Mouse (Mus musculus): ENCODE data around the gene Abi2.
A peak's percentile ranks its signal among the peaks of the same experiment; 100 is the strongest.
"Not testable (repeated sequence)": the region's sequence is repeated elsewhere in the genome, so short reads cannot be mapped to it uniquely, and the experiment has no call there.

Abi2 gene

GRCm38 (mm10) chr1:60409168-60409828 is at the start of gene Abi2:
Gene Abi2, plus strand, starts transcription at chr1:60409619.
- DNase-seq (ENCODE audit: low spot score), result peak; percentile 90

GRCm38 (mm10) chr1:60361626-60362025 is 47.8 kb upstream of the Abi2 start:
- DNase-seq (ENCODE audit: low spot score), result no peak

- no peak for DNase-seq (ENCODE audit: low spot score)
These were observed 32.9 kb upstream of the Abi2 start for GRCm38 (mm10) chr1:60376556-60376955.

- no peak for DNase-seq (ENCODE audit: low spot score)
These were observed 27.5 kb upstream of the Abi2 start for GRCm38 (mm10) chr1:60381910-60382309.

- no peak for DNase-seq (ENCODE audit: low spot score)
These were observed 4.6 kb upstream of the Abi2 start for GRCm38 (mm10) chr1:60404848-60405247.

- no peak for DNase-seq (ENCODE audit: low spot score)
These were observed 785 bp upstream of the Abi2 start for GRCm38 (mm10) chr1:60408501-60409167.

DNA sequence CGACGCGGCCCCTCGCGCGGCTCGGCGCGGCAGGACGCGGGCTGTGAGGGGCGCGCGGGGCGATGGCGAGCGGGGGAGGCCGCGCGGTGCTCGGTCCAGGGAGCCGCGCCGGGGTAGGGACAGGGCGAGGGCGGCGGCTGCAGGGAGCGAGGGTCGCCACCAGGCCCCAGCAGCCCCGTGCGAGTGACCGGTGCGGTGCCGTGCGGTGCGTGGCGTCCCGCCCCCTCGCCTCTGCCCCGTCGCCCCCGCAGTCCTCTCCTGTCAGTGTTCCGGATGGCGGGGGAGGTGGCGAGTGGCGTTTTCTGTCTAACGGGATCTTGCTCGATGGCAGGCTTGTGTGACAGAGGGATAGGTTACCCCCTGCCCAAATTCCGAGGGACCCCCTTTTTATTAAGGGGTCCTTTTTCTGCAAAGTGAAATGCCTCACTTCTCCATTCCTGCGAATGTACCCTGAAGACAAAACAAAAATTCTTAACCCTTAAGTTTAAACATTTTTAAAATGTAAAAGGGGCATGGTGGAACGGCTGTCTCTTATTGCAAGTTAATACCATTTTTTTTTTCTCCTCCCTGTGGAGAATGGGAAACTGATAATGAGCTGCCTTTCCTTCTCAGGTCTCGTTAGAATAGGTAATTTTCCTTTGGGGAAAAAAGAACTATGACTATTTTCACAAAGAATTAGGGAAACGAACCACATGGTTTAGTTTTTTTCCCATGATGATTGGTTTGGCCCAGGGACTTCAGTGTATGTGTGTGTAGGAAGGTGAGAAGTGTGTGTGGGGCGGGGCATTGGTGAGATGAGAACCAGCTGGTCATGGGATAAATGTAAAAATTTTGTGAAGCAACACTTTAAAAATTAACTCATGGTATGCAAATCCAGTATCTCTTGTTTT is 754 bp downstream of the Abi2 start:
- DNase-seq (ENCODE audit: low spot score), result peak; percentile 19

DNA sequence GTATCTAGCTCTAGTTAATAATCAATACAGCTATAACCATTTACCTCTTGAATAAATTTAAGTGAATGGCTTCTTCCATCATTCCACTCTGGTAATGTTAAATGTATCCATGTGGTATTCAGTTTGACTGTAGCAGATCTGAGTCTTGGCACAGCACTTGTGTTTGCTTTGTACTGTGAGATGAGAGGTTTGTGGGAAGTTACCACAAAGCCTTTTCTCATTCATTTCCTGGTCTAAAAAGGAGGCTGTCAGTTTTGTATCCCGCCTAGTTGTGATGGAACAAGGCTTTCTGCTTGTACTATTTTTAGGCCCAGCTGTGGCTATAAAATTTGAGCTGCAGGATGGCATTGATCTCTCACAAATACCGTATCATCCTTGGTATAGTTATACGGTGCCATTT is 7.3 kb downstream of the Abi2 start:
- DNase-seq (ENCODE audit: low spot score), result no peak

DNA sequence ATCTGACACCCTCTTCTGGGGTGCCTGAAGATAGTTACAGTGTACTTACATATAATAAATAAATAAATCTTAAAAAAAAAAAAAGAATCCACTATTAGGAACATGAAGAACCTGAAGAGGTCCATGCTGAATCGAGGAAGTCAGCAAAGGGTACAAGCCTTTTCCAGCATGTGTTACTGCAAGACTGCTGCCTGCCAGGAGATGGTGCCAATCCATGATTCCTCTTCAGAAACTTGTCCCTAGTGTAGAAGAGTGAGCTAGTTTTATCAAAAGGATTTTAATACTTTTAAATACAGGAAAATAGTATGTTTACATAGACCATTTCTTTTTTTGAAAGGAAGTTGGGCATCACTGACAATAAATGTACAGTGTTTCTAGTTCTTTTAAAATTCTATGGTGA is 14.5 kb downstream of the Abi2 start:
- DNase-seq (ENCODE audit: low spot score), result no peak

DNA sequence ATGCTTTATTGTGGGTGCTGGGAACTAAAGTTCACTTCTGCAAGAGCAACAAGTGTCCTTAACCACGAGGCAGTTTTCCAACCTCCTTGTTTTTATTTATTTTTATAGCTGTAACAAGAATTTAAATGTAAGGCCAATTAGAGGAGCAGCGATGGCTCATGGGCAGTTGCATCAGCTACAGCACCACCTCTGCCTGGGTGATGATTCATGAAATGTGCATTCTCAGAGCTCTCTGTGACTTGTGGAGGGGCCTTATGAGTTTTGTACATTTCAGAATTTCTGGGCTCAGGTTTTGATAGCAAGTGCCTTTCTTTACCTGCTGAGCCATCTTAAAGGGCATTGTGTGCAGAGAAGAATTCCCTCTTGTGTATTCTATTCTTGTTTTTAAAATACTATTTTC is 18.9 kb downstream of the Abi2 start:
- DNase-seq (ENCODE audit: low spot score), result no peak

DNA sequence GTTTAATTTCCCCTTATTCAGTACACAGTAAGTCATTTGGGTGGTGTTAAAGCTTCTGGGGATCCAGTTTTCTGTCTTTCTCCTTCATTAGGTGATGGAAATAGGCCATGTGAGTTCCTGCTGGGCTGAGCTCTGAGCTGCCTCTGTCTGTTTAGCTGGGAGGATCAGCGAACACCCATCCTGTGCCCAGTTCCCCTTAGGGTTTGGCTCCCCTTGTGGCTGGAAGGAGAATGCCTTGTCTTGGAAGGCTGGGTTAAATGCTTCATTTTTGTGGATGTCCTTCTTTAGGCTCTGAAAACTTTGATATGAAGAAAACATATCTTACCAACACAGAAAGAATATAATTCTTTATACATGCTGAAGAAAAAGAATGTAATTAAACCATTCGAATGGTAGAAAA is 19.5 kb downstream of the Abi2 start:
- no peak for DNase-seq (ENCODE audit: low spot score)

DNA sequence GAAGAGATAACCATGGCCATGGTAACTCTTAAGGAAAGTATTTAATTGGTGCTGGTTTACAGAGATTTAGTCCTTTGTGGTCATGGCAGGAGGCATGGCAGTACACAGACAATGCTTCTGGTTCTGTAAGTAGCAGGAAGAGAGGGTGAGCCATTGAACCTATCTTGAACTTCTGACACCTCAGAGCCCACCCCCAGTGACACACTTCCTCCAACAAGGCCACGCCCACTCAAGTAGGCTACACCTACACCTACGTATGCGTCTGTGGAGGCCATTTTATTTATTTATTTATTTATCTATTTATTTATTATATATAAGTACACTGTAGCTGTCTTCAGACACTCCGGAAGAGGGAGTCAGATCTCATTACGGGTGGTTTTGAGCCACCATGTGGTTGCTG is 22.1 kb downstream of the Abi2 start:
- DNase-seq (ENCODE audit: low spot score), result no peak

DNA sequence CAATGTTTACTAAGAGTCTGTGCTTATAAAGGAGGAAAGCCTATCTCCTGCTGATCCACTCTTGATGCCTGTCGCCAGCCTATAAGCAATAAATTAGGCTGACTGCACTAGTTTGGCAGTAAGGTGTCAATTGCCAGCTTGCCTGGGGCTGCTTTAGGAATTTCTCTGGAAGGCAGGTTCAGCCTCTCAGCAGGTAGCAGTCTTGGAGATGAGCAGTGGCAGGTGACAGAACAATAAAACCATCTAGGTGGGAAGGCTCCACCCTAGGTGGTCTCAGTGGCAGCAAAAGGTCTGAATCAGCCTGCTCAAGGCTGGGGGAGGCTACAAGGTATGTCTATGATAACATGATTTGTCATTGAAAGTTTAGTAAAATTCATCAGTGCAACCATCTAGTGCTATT is 23.1 kb downstream of the Abi2 start:
- DNase-seq (ENCODE audit: low spot score), result no peak

DNA sequence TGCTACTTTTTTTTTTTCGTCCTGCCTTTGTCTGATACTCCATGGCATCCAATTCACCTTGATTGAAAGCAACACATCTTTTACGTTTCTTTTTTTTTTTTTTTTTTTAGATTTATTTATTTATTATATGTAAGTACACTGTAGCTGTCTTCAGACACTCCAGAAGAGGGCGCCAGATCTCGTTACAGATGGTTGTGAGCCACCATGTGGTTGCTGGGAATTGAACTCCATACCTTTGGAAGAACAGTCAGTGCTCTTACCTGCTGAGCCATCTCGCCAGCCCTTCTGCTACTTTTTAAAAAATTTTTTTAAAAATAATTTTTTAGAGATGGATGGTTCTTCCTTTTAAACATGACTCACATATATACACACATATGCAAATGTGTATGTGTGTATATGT is 32.0 kb downstream of the Abi2 start:
- DNase-seq (ENCODE audit: low spot score), result not testable (repeated sequence)

DNA sequence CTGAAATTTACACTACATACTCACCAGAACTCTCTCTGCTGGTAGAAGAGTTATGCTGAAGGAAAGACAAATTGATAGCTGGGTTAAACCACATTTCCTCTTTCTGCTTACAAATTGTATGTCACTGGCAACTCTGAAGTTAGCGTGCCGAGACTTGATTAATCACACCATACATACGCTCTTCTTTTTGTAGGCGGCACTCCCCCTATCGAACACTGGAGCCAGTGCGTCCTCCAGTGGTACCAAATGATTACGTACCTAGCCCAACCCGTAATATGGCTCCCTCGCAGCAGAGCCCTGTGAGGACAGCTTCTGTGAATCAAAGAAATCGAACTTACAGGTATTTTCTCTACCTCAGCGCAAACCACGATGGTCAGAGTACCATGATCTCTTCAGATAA is 37.6 kb downstream of the Abi2 start:
- DNase-seq (ENCODE audit: low spot score), result no peak

GRCm38 (mm10) chr1:60449896-60450295 is 40.5 kb downstream of the Abi2 start:
- no peak for DNase-seq (ENCODE audit: low spot score)

DNA sequence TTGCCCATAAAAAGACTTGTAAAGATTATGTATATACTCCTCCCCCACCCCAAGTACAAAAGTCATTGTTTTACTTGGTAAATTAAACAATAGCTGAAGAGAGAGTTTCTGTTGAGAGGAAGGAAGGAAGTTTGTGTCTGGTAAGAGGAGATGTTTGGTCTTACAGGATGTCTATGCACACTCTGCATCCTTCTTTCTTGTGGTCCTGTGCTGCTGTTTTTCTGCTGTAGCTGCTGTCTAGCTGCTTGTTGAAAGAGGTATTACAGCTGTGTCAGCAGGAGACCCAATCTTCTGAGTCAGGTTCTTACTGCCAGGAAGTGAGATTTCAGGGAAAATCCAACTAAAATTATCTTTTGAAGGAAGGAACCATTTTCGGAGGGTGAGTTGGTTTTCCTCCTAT is 51.2 kb downstream of the Abi2 start:
- no peak for DNase-seq (ENCODE audit: low spot score)

- no peak for DNase-seq (ENCODE audit: low spot score)
These were observed 60.1 kb downstream of the Abi2 start for GRCm38 (mm10) chr1:60469491-60469890.

- no peak for DNase-seq (ENCODE audit: low spot score)
These were observed 61.1 kb downstream of the Abi2 start for GRCm38 (mm10) chr1:60470541-60470940.

- no peak for DNase-seq (ENCODE audit: low spot score)
These were observed 72.1 kb downstream of the Abi2 start for GRCm38 (mm10) chr1:60481561-60481960.

- no peak for DNase-seq (ENCODE audit: low spot score)
These were observed 73.5 kb downstream of the Abi2 start for GRCm38 (mm10) chr1:60482881-60483280.

DNA sequence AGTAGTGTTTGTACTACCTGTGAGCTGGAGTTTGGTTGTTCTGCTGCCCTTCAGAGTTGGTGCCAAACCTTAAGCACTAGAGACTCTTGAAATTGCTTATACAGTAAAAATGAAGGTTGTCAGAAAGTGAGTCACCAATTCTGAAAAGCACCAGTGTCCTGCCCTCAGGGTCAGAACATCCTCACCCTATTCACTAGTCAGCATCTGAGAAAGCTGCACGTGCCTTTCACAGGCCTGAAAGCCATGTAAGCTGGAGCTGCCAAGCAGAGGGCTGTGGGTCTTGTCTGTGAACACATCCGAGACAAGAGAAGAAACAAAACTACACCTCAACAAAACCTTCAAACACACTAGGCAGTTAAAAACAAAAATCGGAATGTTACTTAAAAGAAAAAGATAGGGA is 76.2 kb downstream of the Abi2 start:
- no peak for DNase-seq (ENCODE audit: low spot score)

- DNase-seq (ENCODE audit: low spot score), result no peak
These were observed 79.2 kb downstream of the Abi2 start for GRCm38 (mm10) chr1:60488635-60489034.

Data from ovary, postnatal 14 days (tissue).